Mouse (Mus musculus): Measurements from ENCODE around the gene Elfn2.

DNA sequence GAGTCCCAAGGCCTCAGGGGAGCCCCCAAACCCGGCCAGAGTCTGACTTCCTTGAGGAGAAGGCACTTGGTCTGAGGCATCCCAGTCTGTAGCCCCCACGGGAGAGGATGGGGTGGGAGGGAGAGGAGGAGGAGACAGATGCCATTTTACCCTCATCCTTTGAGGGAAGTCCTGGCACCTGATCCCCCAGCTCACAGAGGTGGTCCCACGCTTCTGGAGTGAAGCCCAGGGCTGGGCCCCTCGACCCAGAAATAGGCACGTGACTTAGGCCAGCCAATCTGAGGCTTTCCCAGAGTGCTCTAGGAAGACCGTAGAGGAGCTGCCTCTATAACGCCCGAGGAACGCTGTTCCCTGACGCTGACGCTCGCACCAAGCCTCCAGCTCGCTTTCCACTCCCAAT, 42.5 kb upstream of the Elfn2 start:
- no peak for TF ChIP-seq GATA1 (IDR thresholded peaks at IDR 0.05; ENCODE audit: low read length)
- no peak for TF ChIP-seq TAL1 (IDR thresholded peaks at IDR 0.05; ENCODE audit: low read length)

All from erythroblast, embryonic 14.5 days (primary cell).